Mouse (Mus musculus) liver (tissue): Measurements from ENCODE around the gene Rgp1.
"Not testable (repeated sequence)": the region's sequence is repeated elsewhere in the genome, so short reads cannot be mapped to it uniquely, and the experiment has no call there.

Experiments used
- DNase-seq: peaks from one replicate; pipeline ENCODE4 v3.0.0-alpha.2; 2020; ENCODE audit warnings: mixed read lengths

Rgp1 gene

DNA sequence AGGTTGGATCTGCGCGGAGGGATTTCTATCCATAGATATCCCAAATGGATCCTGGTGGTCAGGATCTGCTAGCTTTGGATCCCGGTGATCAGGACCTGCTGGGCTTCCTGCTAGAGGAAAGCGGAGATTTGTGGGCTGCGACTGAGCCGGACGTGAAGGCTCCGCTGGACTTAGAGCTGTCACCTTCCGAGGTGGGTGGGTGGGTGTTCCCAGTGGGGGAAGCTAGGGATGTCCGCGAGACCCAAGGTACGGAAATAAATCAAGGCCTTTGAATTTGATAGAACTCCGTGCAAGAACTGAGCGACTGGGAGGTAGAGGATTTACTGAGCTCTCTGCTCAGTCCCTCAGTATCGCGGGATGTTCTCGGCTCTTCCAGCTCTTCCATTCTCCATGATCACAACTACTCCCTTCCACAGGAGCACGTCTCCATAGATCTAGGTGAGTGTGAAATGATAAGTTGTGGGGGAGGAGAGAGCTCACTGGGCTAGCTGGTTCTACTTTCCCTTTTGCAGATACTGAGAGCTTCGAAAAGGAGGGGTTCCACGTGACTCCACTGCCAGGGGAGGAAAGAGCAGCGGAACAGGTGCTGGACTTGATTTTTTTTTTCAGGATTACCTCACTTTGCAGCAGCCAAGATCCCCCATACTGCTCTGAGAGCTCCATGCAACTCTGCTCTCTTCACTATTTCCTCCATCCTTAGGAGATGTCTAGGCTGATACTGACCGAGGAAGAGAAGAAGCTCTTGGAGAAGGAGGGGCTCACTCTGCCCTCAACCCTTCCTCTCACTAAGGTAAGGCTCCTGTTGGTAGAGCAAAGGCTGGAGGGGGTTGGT is 15.5 kb upstream of the Rgp1 start:
- no peak for DNase-seq

DNA sequence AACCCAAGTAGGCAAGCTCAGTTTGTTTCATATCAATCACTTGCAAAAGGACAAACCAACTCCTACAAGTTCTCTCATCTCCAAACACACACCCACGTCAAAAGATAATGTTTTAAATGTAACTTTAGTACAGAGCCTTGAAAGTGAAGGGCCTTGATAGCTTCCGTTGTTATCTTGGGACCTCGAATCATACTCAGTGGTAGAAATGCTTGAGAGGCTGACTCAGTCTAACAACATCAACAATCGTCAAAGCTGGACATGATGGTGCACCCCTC is 15.0 kb upstream of the Rgp1 start:
- DNase-seq: no peak

DNA sequence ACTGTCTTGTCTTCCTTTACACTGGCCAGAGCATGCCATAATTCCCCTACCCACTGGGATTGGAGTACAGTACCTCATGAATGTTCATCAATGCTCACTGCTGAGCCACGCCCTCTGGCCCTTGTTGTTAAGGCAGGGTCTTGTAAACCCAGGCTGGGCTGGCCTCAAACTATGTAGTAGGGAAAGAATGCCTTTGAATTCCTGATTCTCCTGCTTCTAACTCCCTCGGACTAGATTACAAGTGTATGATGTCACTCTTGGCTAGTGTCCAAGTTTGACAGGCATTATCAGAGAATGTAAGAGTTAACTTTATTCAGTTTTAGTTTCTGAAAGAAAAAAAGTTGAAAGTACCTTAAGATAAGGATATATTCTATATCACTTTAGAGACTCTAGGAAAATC is 14.3 kb upstream of the Rgp1 start:
- DNase-seq: no peak

DNA sequence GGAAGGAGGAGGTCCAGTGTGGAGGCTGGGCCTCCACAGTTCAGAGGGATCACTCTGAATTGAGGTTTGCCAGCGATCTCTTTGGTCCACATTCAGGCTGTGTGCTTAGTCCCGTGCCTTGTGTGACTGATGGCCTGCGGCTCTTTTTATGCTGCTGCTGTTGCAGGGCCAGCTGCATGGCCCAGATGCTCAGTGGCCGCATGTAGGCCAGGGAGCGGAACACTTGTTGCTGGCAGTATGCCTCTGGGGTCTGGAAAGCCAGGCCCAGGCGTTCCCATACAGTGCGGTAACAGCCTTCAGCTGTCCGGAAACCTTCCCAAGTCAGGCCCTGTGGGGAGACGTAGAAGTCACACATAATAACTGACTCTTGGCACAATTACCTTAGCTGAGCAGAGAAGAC is 11.4 kb upstream of the Rgp1 start:
- no peak for DNase-seq

DNA sequence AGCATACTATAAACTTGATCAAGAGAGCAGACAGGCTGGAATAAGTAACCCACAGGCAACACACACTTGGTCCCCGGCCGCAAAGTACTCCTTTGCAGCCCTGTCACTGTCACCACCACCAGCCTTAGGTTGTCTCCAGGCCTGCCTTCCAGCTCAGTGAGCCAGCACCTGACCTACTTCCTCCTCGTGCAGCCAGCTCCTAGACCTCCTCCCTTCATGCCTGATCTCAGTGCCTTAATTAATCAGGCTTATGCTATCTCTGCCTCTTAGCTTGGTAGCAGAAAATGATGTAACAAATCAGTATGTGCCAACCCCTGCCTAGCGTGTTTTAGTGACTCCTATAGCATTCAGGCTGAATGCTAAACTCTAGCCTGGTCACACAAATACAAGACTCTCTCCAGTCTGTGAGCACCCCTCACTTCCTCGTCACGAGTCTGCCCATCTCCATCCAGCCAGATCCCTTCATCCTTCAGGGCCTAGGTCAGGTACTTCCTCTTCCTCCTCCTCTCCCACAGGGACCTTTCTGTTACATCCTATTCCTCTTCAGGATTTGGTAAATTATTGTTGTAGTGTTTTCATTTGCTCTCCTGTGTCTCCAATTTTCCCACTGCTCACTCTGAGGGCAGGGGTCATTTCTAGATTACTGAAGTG is 7.0 kb upstream of the Rgp1 start:
- no peak for DNase-seq

DNA sequence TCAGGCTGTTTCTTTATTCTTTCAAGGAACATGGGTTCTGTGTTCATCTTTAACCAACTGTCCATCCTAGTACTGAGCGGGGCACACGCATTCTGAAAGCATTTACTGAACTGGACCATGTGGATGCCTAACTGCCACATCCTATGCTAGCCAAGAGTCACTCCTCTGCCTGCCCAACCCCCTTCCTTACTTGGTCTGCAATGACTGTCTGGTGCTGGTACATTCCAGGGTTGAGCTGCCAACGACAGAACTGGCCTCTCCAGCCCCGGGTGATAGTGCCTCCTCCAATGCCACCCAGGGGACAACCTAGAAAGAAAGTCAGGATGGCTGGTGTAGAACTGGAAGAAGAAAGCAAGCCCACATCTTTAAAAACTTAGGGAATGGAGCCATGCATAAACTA is 5.0 kb upstream of the Rgp1 start:
- no peak for DNase-seq

DNA sequence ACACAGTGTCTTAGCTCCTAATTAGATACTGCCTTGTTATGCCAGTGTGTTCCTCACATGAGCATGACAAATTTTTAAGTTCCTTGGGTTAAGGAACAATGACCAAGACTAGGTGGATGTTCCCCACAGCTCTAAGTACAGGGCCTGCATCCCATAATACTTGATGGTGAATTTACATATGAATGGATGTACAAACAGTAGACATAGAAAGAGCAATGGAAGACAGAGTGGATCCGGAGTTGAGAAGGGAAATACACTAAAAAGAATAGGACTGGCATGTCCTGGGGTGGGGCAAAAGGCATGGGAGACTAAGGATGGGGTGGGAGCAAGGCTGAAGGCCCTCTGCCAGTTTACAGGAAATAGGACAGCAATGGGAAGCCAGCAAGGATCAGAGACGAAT is 3.2 kb upstream of the Rgp1 start:
- no peak for DNase-seq

DNA sequence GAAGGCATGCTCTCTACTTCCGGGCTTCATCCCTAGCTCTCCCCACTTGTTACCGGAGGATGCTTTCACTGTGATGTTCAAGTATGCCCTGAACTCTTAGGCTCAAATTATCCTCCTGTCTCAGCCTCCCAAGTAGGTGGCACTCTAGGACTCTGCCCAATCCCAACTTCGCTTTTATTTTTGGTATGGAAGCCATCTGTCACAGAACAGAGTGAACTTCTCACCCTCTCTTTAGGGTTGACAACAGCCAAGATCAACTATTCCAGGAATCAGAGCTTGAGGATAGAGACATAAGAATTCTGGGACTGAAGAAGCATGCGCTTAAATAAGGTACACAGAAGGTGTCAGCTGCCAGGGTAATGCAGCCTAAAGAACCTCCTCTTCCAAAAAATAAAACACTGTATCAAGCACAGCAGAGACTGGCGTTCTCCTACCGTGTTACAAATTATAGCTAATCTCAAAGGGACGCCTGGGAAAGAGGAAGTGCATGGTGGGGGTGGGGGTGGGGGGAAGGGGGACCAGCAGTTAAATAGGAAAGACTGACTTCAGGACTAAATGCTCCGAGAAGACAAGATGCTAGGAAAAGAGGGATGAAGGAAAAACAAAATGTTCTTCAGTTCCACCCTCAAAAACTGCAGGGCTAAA is 1.2 kb upstream of the Rgp1 start:
- no peak for DNase-seq

DNA sequence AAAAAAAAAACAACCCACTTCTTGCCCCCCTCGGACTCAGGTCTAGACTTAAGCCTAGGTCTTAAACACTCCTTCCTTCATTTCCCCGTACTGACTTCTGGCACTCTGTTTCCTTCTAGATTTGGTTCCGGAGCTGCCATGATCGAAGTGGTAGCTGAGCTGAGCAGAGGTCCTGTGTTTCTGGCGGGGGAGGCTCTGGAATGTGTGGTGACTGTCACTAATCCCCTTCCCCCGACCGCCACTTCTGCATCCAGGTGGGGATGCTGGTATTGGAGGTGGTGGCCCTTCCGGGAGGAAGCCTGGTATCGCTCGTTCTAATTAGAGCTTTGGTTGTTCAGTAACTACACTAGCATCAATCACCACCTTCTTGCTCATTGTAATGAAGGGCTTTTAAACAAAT is 741 bp downstream of the Rgp1 start:
- DNase-seq: no peak

DNA sequence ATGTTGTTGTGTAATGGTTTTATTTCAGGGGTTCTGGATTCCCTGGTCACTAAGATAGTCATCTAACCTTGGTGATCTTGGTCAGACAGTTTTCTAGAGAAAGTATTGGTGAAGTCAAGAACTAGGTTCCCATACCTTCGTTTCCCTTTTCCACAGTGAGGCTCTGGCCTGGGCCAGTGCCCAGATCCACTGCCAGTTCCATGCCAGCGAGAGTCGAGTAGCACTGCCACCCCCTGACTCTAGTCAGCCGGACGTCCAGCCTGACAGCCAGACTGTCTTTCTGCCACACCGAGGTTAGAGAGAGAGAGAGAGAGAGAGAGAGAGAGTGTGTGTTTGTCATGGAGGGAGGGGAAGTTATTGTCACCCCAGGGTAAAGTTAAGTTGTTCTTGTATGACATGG is 1.2 kb downstream of the Rgp1 start:
- DNase-seq: no peak

DNA sequence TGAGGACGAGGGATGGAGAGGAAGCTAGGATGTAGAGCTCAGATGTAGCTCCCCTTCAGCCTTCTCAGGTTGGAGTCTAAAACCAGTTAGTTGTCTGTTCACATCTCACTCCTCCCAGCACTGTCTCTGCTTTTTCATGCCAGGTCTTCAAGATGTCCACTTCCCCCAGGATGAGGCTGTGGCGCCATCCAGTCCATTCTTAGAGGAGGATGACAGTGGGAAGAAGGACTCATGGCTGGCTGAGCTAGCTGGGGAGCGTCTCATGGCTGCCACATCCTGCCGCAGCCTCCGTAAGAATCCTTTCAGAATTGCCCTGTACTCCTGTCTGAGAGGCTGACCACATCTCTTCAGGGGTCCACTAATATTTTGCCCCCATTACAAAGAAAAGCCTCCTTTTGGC is 2.2 kb downstream of the Rgp1 start:
- no peak for DNase-seq

DNA sequence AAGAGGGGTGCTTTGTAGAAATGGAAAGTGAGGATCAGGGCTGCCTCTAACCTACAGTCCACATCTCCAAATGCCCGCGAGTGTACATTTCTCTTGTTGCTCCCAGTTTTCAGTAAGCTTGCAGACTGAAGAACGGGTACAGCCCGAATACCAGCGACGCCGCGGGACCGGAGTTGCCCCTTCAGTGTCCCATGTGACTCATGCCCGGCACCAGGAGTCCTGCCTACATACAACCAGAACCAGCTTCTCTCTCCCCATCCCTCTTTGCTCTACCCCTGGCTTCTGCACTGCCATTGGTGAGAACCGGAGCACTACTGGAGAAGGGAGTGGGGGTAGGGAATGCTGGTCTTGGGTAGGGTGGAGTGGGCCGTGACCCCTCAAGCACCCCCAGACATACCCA is 2.9 kb downstream of the Rgp1 start:
- no peak for DNase-seq

DNA sequence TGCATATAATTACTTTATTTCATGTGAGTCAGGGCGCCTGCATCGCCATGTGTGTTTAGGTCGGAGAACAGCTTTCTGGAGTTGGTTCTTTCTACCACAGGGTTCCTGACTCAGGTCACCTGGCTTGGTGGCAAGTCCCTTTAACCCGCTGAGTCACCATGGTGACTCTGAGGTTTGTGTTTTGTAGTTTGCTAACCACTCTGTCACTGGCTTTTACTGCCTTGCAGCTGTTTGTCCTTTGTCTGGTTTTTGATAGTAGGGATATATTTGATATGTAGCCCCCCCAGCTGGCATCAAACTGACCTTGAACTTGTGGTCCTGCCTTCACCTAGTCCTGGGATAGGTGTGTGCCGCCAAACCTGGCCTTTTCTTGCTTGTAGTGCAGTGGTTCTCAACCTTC is 3.7 kb downstream of the Rgp1 start:
- DNase-seq: no peak

DNA sequence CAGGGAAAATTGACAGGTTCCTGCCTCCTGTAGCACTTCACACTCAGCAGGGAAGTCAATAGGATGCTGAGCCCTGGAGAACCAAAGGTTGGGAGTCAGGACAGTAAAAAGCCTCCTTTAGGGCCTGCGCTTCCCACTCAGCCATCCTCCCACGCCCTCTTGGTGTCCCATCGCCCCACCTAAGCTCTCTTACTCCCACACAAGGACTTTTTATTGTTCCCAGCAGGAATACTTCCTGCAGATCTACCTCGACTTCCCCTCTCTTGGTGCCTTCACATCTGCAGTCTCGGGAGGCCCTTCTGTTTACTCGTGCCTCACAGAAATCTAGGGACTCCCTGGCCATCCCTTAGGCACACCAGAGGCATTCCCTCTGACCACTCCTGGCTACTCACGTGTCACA is 4.9 kb downstream of the Rgp1 start:
- DNase-seq: no peak

DNA sequence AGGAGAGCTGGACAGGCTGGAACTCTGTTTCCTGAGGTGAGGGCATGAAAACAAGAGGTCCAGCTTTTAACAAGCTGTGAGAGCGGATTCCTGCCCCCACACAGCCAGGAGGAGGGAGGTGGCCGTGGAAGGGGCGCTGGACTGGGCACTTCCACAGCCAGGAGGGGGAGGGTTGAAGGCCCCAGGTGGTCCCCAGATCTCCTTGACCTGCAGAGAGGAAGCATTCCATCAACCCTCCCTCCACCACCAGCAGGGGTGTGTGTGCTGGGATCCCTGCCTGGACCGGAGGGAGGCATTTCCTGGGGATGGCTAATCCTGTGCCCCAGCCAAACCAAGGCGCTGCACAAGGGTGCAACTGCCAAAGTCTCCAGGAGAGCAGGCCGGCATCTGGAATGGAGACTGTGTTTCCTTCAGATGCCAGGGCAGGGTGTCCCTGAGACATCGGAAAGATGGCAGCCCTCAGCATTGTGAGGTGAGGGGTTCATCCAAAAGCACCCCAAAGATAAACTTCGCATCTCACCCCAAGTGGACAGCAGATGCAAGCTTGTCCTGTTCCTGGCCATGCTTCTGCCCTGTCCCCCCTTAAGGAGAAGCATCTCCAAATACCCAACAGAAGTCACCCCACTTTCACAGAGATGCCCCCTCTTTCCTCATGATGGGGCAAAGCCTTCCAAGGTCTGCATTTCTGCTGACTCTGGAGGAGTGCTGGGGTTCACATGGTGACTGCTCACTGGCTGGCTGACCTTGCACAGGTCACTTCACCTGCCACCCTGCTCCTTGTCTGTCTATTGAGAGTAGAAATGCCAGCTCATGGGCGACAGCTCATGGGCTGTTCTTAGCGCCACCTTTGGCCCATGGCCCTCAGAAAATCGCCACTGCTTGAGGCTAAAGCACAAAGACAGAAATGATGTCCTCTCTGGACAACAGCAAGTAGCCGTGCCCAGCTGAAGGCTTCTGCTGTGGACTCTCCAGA is 6.2 kb downstream of the Rgp1 start, which contains the start of gene Msmp:
Gene Msmp (minus strand): TSS at position 51 of the 973 bp plus-strand sequence.
- no peak for DNase-seq

DNA sequence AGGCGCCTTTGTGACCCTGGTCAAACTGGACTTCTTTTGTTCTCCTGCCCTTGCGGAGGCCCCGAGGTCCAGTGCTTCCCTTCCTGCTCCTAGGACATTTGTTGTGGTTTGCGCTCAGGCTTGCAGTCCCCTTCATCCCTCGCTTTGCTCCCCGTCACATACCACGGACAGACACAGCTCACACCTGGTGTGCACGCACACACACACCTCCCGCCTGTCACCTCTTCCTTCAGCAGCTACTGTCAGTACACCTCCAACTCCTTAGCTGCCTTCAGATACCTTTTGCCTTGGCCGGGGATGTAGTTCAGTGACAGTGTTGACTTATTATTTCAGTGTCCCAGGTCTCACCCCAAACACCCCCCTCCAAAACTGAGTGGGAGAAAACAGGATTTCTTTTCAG is 7.2 kb downstream of the Rgp1 start:
- no peak for DNase-seq

DNA sequence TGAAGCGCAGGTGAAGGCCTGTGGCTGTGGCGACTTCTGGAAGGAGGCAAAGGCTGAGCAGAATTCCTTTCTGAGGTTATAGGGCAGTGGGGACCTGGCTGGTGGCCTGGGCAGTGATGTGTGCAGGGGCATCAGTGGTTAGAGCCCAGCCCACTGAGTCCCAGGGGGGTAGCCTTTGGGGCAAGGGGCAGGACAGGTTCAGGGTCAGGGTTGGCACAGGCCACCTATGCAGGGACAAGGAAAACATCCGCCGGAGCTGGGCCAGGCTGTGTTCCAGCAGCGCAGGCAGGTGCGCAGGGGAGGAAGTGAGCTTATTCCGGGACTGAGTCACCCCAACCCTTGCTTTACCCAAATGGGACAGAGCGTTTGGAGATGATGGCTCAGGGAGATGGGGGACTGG is 7.9 kb downstream of the Rgp1 start:
- no peak for DNase-seq

DNA sequence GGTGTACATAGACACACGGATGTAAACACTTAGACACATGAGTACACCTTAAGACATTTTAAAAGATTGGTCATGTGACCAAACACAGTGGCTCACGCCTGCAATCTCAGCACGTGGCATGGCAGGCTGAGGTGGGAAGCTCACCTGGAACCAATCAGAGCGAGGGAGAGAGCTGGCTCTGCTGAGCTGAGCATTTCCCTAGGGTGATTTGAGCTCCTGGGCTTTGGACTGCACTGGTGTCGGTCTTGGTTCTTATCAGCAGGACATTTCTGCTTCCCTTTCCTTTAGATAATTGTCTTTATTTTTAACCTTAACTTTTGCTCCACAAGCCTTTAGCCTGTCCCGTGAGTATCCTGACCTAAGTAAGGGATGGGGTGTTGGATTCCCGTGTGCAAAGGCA is 9.2 kb downstream of the Rgp1 start:
- DNase-seq: no peak

DNA sequence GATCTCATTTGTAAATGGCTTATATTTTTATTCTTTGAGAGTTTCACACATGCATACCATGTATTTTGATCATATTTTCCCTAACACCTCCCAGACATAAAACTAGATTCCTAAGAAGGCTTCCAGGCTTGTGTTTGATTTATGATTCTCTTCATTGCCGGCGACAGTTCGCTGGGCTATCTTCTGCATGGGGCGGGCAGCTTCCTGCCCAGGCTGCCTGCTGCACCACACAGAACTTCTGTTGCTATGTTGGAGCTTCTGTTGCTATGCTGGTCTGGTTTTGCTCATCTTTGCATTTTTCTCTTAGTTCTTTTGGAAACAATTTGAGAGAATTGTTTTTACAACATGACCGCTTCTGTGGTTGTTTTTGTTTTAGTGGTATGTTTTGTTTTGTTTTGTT is 13.0 kb downstream of the Rgp1 start:
- no peak for DNase-seq

DNA sequence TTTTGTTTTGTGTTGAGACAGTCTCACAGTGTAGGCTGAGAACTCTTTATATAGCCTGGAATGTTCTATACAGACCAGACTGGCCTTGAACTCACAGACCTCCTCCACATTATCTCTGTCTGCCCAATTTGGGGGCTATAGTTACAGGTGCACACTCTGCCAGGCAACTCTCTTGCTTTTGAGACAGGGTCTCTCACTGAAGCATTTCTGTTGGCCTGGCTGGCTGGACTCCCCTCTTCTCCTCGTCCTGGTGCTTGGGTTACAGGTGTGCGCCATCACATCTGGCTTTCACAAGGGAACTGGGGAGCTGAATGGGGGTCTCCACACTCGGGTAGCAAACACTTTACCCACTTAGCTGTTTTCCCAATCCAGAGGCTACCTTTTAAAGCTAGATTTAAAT is 13.4 kb downstream of the Rgp1 start:
- no peak for DNase-seq

DNA sequence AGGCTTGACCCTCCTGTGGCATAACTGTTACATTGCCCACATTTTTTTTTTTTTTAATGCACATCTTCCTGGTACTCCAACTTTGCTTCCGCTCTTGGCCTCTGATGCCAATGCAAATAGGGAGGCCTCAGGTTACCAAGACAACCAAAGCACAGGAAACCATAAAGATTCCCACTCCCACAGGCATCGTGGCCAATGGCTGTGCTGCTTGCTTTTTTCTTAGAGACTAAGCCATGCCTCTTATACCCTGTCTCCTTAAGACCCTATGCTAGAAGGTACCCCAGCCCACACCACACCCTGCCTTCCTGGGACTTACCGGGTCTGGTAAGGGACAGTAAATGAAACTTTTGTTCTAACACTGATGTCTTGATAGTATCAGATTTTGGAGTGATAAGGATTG is 14.9 kb downstream of the Rgp1 start:
- DNase-seq: peak; percentile 1

DNA sequence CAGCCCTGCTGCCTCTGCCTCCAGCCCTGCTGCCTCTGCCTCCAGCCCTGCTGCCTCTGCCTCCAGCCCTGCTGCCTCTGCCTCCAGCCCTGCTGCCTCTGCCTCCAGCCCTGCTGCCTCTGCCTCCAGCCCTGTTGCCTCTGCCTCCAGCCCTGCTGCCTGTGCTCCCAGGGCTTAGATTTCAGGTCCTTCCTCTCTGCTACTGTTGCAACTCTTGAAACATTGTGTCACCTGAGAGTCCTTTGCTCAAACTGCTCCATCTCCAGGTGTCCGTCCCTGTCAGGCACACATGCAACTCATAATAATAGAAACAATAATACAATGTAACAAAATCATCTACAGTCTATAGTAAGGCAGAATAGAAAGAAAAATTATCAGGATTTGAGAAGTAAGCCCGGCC is 18.1 kb downstream of the Rgp1 start:
- DNase-seq: not testable (repeated sequence)

DNA sequence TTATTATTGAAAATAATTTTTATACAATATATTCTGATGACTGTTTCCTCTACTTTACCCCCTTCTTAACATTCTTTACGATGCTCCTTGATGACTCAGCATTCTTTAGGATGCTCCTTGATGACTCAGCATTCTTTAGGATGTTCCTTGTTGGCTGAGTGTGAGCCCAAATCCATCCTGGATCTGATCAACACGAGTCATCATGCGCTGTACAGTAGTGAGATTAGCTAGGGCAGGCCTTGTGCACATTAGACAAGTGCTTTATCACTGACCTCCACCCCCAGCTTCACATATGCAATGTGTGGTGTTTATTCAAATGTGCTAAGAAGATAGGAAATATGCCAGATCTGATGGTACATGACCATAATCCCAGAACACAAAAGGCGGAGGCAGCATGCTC is 19.7 kb downstream of the Rgp1 start:
- peak; percentile 73 for DNase-seq
